In genomic region chr19:60730281-60730852, GRCm38 (mm10) we compare ENCODE assay signal across 8 mouse cellular contexts. TPM values are rescaled to one million over a fixed set of nuclear protein-coding genes. Genes with fewer than 3 reads are reported as not detected.
DNase-seq lines count a peak whose midpoint lies in the region; ATAC-seq lines count a peak whose summit lies in the region.

No protein-coding gene starts in this region.

- no peak overlapping the region for H3K4me3 ChIP-seq in heart, embryonic 12.5 days
- H3K4me3 ChIP-seq in embryonic facial prominence, embryonic 11.5 days (ENCODE audit: low read depth, low read length) = no peak overlapping the region

- peak; percentile 20 to 27 for DNase-seq in heart, adult 18-20 months
- DNase-seq in CD4-positive, CD25-positive, alpha-beta regulatory T cell, adult 2 months (ENCODE audit: low read depth, low spot score) = peak; percentile 77
- DNase-seq in adrenal gland, postnatal 36 days = peak; percentile 43 to 62
- peak; percentile 58 for DNase-seq in embryonic facial prominence, embryonic 11.5 days (ENCODE audit: low spot score)
- DNase-seq in layer of hippocampus, postnatal 36 days = peak; percentile 19 to 27
- DNase-seq in natural killer cell, adult 2 months (ENCODE audit: low spot score in 2 of 2) = peak; percentile 24 to 48
- no peak for DNase-seq in gastrocnemius, postnatal 4 days (ENCODE audit: low spot score in 2 of 2)

- 0 out of 2 replicates have a peak, but pooled peaks cover 3% of the 10 kb centered on the region for H3K27me3 ChIP-seq in heart, embryonic 12.5 days (replicated peaks)
- no peaks in the 10 kb centered on the region for H3K27me3 ChIP-seq in embryonic facial prominence, embryonic 11.5 days (ENCODE audit: control insufficient read depth, insufficient read depth, low read length)

- no peaks in the 10 kb centered on the region for H3K4me1 ChIP-seq in heart, embryonic 12.5 days (replicated peaks)
- H3K4me1 ChIP-seq in embryonic facial prominence, embryonic 11.5 days (ENCODE audit: control insufficient read depth, insufficient read depth, low read length) = no peaks in the 10 kb centered on the region

- H3K4me2 ChIP-seq in heart, embryonic 12.5 days = no peak overlapping the region
- H3K4me2 ChIP-seq in embryonic facial prominence, embryonic 11.5 days (ENCODE audit: low read depth, low read length) = no peak overlapping the region

- 46% methylated on average over 2 of the region's 2 CpGs for WGBS in heart, embryonic 12.5 days
- WGBS in embryonic facial prominence, embryonic 11.5 days = 54% methylated on average over 2 of the region's 2 CpGs

- H3K27ac ChIP-seq in heart, embryonic 12.5 days (ENCODE audit: poor library complexity, severe bottlenecking) = no peak overlapping the region
- no peak overlapping the region for H3K27ac ChIP-seq in embryonic facial prominence, embryonic 11.5 days (replicated peaks; ENCODE audit: low read depth, low read length)

- no peak for ATAC-seq in heart, embryonic 12.5 days (ENCODE audit: insufficient number of reproducible peaks, low FRiP score)
- no peak for ATAC-seq in embryonic facial prominence, embryonic 11.5 days (replicated peaks; ENCODE audit: insufficient number of reproducible peaks, low FRiP score, low TSS enrichment, low read depth)

- H3K36me3 ChIP-seq in heart, embryonic 12.5 days = no peaks in the 10 kb centered on the region
- H3K36me3 ChIP-seq in embryonic facial prominence, embryonic 11.5 days (replicated peaks; ENCODE audit: control insufficient read depth, insufficient read depth, low read depth, low read length) = no peaks in the 10 kb centered on the region

- H3K9me3 ChIP-seq in heart, embryonic 12.5 days (replicated peaks) = no peaks in the 10 kb centered on the region
- no peaks in the 10 kb centered on the region for H3K9me3 ChIP-seq in embryonic facial prominence, embryonic 11.5 days (replicated peaks; ENCODE audit: control insufficient read depth, low read length)

- H3K9ac ChIP-seq in heart, embryonic 12.5 days = no peak overlapping the region
- H3K9ac ChIP-seq in embryonic facial prominence, embryonic 11.5 days (replicated peaks; ENCODE audit: low read length) = no peak overlapping the region

RNA-seq across cellular contexts. Expression of gene Nanos1, which starts 25.4 kb away (rescaled TPM):
- under 1 TPM; 0.17 to 0.26 TPM for total RNA-seq in heart, adult 18-20 months (2021)
- 1.5 and 2.1 TPM in 2 replicates for polyA plus RNA-seq in heart, embryonic 12.5 days (2016; fragmentation: Nextera tagmentation; extraction: Ambion mirVana)
- total RNA-seq in adrenal gland, postnatal 36 days (2021) = 1 to 10 TPM in 1 of 2 experiments, under 1 TPM in 1; 0.92 to 1.4 TPM
- 2.3 TPM in 2 replicates for polyA plus RNA-seq in embryonic facial prominence, embryonic 11.5 days (2014; fragmentation: Nextera tagmentation; extraction: Ambion mirVana)
- total RNA-seq in layer of hippocampus, postnatal 36 days (2021) = 10 to 100 TPM; 17.5 to 17.8 TPM
- total RNA-seq in gastrocnemius, postnatal 4 days (2021) = under 1 TPM; 0.70 to 0.76 TPM

Comparison
In these comparisons a context has a peak if more than half of its experiments do, and no peak if none do; other contexts are left out.
1. DNase-seq: peak in heart, adult 18-20 months (2 of 2), CD4-positive, CD25-positive, alpha-beta regulatory T cell, adult 2 months (single experiment), adrenal gland, postnatal 36 days (2 of 2), embryonic facial prominence, embryonic 11.5 days (single experiment), layer of hippocampus, postnatal 36 days (2 of 2) and natural killer cell, adult 2 months (2 of 2); none in gastrocnemius, postnatal 4 days (0 of 2).
2. RNA of gene Nanos1, which starts 25.4 kb away (total RNA-seq): 17.5 to 17.8 TPM in layer of hippocampus, postnatal 36 days; 0.92 to 1.4 TPM in adrenal gland, postnatal 36 days, 0.70 to 0.76 TPM in gastrocnemius, postnatal 4 days and 0.17 to 0.26 TPM in heart, adult 18-20 months; every median in the first group is over 4 times any median in the second.